Mouse (Mus musculus) kidney, postnatal 10 days (tissue): Measurements from ENCODE around the gene Frrs1.
A peak's percentile ranks its signal among the peaks of the same experiment; 100 is the strongest.
"Not testable (repeated sequence)": the region's sequence is repeated elsewhere in the genome, so short reads cannot be mapped to it uniquely, and the experiment has no call there.

Source experiments
- DNase-seq: peaks from one replicate; pipeline ENCODE4 v3.0.0; 2021; ENCODE audit warnings: mixed read lengths

Gene Frrs1

DNA sequence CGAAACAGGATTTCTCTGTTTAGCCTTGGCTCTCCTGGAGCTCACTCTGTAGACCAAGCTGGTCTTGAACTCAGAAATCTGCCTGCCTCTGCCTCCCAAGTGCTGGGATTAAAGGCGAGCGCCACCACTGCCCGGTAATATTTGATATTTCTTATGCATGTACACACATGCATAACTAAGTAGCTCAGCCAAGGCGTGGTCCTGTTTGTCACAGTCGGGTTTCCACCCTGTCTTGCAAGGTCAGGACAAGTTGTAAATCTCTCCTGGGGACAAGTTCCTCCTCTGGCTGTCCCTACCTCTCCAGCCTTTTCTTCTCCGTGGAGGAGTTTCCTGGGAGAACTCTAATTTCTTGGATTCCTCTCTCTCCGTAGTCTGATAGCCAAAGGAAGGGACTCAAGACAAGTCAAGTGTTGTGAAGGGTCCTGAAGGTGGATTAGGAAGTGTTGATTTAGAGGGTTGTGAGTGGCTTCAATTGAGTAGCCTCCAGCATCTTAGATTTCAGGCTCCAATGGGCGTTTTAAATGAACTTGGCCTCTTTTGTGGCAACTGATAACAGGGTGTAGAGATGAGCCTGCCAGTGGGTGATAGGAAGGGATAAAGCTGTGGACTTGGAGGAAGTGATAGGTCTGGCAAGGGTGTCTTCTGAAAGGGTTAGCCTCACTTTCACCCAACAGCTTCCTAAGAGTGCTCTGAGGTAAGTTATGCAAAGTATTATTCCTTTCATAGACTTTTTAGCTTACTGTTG lies at the start of gene Frrs1:
TSS of gene Frrs1 (plus strand) at position 524 of the 745 bp plus-strand sequence.
- no peak for DNase-seq

DNA sequence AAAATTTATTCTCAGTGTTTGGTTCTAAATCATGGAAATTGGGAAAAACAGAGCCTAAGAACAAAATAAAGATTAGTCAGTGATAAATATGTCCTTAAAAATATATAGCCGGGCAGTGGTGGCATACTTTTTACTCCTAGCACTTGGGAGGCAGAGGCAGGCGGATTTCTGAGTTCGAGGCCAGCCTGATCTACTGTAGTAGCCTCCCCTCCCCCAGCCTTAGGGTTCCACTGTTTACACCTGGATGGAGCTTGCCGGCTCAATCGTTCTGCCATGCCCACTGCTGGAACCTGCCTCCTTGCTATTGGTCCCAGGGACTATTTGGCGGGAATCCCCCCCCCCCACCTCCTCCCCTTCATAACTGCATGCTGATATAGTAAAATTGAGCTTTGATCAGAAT lies 48.9 kb upstream of the Frrs1 start:
- not testable (repeated sequence) for DNase-seq

DNA sequence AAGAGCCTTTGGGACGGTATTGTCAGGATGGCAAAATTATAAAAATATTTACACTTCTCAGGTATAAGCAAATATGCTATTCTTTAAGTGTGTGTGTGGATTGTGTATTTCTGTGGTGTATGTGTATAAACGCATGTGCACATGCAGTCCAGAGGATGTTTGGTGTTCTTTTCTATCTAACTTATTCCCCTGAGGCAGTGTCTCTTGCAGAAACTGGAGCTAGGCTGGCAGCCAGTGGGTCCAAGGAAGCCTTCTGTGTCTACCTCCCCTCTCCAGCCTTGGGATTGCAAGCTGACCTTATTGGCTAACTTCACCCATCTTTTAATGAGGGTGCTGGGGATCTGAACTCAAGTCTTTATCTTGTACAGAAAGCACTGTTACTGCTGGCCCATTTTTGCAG lies 46.3 kb upstream of the Frrs1 start:
- DNase-seq = no peak

DNA sequence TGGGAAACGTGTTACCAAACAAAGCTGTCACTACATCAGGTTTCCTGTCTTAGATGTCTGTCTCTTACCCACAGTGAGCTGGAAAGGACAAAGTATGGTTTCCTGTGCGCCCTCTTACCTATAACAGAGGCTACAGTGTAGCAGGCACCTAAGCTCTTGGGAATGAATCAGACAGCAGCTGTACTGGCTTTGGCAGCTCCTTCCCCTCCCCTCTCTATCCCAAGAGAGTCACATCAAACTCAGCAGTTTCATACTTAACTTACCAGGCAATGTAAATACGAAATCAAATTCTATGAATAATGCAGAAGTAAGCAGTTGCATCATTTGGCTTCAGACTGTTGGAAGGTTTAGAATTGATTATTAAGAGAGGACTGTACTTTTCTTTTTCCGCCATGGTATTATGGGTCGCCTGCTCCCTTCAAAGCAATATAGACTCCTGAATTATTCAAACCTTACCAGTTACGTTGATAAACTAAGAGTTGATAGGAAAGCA lies 43.9 kb upstream of the Frrs1 start:
- no peak for DNase-seq

DNA sequence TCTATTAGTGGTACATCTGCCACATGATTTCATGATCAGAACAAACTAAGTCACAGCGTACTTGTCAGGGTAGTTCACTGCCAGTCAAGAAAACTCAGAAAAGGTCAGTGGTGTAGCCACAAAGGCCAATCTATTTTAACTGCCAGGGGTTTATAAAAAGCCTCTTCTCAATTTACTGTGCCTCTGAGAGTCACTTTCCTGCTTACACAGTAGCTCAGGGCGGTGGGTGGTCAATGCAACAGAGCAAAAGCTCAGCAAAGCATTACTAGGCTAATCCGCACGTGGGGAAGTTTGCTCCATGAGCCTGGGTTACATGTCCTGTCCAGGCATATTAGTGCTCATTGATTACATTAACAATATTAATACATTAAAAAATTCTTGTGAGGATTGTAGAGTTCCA lies 43.3 kb upstream of the Frrs1 start:
- no peak for DNase-seq

DNA sequence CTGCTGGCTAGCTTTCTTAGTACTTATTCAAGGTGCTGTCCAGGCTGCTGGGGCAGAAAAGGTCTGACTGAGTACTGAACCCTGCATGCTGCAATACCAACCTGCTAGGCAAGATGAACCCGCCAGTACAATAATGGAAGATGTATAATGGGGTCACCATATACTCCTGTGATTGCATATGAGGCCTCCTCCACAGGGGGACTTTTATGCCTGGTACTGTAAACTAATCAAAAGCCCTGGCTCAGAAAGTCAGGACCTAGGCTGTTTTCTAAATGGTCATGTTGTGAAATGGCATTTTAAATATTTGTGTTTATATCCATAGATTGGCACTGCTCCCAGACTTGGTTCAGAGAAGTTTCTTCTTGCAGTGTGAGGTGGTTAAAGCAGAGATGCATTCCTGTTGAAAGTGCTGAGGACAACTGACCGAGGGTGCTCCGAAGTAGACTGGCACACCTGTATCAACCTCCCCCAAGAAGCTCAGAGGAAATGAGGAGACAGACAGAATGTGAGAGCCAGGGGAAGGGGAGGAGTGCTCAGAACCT lies 42.5 kb upstream of the Frrs1 start:
- no peak for DNase-seq

DNA sequence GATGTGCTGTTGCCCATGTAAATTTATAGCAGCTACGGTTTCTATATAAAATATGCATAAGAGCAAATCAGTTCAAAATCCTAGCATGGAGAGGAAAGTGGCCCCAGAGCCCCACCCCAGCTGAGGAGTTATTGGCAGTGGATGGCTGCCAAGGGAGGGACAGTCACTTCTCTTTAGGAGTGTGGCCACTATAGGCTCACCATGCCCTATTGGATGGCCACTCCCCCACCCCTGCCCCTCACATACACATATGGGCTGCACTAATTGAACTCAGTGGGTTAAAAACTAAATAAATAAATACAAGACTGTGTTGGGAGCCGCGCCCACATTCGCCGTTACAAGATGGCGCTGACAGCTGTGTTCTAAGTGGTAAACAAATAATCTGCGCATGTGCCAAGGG lies 42.0 kb upstream of the Frrs1 start:
- DNase-seq = no peak

DNA sequence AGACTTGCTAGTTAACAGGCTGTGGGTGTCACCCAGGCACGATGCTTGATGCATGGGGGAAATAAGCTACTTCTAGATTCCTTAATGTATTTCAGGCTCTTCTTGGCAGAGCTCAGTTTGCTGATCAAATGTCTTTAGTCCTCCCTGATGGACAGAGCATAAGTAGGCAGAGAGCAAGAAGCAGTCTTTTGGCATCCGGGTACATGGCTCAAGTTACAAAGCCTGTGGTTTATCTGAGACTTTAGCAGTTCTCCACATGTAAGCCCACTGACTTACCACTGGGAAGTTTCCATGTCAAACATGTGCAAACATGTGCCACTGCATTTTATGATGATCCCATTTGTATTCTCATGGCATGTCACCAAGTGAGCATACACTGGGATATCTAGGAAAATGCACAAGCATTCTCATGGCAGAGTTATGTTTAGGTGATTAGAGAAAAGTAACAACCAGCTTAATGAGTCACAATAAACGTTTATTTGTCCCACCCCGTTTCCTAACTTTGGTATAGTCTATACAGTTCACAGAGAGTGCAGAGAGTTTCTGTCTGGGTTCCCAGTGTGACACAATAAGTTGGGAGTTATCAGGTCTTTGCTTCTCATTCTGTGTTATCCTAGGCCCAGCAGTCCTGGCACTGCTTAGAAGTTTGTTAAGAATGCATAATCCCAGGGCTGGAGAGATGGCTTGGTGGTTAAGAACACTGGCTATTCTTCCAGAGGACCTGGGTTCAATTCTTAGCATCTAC lies 32.6 kb upstream of the Frrs1 start:
- no peak for DNase-seq

DNA sequence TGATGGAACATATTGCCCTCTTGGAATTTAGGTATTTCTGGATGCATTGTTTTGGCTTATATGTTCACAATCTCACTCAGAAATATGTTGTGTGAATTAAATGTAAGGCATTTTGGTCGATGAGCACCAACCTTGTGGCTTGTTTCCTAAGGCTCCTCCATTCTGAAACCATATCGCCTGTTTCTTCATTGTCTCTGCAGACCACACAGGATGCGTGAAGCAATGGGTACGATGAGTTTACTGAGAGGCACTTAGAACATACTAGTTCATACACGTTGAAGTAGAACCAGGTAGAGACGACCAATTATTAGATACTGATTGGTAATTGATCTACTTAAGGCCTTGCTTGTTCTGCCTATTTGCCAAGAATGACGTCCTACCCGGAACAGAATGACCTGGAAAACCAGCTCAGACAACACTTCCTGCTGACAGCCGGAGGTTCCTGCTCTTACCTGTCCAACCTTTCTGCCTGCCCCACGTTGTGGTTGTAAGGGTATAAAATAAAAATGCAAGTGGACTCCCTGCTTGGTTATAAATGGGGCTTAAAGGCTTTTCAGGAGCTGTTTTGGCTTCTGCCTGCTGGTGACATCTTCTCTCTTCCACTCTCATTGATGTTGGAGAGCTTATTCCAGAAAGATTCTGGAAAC lies 29.9 kb upstream of the Frrs1 start:
- DNase-seq = no peak

DNA sequence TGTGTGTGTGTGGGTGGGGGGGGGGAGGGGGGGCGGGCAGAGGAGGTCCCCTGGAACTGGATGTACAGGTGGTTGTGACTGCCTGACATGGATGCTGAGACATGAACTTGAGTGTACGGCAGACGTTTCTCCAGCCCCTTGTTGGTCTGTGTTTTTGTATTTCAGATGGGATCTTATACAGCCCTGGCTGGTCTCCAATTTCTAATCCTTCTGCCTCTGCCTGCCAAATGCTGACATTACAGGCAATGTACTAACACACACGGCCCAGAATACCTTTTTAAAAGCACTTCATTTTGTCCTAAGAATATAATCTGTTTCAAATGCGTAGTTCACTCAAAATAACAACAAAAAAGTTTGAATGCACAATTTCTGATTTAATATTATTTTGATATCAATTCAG lies 27.9 kb upstream of the Frrs1 start:
- no peak for DNase-seq

DNA sequence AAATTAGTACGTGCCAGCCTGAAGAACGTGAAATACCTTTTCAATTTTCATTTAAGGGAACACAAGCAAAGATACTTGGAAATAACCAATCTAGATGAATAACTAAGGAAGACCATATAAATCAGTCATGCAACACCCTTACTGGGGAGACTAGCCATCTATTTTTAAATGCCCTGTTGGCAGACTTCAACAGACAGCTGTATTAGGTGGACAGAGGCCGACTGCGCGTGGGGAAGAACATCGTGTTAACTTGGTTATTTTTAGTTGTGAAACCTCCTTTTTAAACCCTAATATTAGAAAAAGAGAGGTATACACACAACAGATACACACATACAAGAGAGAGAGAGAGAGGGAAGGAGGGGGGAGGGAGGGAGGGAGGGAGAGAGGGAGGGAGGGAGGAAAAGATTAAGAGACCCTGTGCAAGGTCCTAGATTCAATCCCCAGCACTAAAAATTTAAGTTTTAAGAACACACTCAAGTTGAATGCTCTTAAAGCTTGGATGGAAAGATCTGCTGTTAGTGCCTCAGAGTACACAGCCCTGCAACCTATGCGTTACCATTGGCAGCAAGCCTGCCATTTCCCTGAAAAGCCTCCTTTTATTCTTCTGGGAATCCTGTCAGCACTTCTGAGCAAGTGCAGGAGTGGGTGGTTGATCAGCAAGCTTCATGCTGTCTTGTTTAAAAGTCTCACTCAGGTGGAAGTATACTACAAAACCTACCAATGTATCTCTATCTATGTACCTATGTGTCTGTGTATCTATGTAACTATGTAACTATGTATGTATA lies 26.5 kb upstream of the Frrs1 start:
- DNase-seq = no peak

DNA sequence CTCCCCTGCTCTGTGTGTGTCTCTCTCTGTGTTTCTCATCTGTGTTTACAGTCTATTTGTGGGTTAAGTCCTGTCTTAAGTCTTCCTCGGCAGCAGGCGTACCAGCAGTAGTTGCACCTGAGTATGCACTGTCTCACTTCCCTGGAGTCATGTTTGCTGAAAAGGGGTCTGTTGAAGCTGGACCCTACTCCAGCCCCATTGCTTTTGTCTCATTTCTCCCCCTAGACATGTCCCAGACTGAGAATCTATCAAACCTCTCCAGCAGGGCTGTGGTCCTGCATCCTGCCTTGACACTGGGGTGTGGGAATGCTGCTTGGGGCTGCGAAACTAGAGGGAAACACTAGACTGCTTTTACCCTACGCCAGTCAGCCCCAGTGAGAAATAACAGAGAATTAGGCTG lies 25.8 kb upstream of the Frrs1 start:
- no peak for DNase-seq

DNA sequence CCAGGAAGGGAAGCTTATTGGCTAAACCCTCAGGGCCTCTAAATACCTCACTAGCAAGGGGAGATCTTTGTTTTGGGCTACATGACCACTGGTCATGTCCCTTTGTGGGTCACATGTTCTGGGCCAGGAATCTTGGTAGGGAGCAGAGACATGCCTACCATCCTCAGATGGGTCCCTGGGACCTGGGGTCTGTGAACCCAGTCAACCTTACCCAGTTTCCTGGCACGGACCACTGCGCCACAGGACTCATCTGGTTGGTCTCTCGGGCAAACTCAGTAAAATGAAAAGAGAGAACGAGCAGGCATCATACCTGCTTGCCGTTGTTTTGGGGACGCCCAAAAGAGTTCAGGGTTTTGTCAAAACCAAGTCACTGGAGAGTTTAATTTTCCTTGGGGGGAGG lies 25.0 kb upstream of the Frrs1 start:
- DNase-seq = no peak

DNA sequence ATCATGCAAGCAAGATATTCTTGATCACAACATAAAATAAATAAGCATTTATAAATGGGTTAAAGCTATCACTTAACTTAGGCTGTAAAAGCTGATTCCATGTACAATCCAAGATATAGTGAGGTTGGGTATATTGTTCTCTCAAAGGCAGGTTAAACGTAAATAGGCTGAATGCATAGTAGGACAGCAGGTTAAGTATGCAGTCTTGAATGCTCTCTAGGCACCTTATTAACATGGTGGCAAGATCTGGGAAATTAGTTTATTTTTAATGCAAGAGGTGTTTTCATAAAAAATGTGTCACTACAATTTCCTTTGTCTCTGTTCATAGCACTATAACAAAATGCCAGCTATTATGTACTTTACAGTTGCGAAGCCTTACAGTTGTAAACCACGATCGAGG lies 23.9 kb upstream of the Frrs1 start:
- DNase-seq = no peak

DNA sequence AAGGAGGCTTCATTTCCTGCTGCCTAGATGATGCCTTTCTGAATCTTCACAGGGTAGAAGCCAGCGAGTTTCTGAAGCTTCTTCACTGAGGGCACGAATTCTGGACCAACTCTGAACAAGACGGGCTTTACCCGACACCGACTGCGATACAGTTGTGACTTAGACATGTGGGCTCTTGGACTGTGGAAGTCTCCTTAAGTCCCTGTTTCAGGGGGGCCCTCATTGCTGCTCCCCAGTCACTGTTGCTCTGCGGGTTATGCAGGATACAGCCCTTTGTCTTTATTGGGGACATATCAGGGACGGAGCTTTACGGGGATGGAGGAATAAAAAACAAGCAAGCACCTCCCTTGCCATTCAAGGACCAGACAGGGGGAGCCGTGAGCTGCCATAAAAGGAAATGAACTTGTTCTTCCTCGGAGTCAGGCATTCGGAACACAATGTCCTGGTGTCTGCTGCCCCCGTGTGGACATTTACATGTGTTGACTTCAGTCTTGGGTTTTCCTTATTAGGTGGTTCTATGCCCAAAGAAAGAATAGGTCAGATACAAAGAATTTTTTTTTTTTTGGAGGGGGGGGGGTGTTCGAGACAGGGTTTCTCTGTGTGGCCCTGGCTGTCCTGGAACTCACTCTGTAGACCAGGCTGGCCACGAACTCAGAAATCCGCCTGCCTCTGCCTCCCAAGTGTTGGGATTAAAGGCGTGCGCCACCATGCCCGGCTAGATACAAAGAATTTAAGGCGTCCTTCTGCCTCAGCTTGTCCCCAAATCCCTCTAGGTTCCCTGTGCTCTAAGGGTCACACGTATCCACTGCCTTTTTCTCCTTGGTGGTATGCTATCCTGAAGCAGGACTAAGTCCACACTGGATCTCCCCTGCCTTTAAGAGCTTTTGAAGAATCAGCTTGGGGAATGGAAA lies 23.2 kb upstream of the Frrs1 start:
- peak; percentile 94 for DNase-seq

DNA sequence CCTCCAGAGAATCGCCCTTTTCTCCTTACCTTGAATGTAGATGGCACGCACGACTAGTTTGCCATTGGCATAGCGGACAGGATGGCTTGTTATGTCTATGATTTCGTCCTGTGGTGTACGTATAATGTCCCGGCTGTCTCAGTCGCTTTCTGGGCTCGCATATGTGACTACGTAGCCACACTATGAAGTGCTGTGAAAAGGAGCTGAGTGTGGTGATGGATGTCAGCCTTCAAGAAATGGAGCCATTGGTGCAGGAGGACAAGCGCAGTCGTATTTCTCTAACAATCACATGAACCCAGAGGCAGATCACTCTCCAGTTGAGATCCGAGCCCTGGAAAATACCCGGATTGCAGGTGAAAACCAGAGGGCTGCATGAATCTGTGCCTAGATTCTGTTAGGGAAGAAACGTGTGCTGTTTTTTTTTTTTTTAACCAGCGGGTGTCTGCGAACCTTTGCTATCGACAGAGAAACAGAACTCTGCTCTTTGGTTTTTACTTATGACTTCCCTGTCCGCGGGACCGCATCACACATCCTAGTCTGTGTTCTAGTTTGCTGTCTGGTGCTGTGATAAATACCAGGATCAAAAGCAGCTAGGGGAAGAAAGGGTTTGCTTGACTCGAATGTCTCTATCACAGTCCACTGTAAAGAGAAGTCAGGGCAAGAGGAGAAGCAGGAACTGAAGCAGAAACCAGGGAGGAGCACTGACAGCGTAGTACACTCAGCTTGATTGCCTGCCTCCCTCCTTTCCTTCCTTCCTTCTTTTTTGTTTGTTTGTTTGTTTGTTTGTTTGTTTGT lies 22.4 kb upstream of the Frrs1 start:
- no peak for DNase-seq

DNA sequence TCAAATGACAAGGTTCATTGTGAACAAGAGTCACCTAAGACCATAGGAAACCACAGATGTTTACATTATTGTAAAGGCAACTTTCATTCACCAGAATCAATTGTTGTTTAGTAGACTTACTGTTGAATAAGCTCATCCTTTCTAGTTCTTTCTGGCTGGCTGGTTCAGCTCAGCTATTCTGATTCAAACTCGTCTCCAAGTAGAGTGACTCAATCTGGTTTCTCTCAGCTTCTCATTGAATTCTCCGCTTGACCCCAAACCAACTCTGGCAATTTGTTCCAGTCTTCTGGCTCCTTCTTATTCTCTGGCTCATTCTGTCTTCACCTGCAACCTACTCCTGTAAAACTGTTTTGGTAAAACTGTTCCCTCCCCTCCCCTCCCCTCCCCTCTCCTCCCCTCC lies 18.0 kb upstream of the Frrs1 start:
- no peak for DNase-seq

DNA sequence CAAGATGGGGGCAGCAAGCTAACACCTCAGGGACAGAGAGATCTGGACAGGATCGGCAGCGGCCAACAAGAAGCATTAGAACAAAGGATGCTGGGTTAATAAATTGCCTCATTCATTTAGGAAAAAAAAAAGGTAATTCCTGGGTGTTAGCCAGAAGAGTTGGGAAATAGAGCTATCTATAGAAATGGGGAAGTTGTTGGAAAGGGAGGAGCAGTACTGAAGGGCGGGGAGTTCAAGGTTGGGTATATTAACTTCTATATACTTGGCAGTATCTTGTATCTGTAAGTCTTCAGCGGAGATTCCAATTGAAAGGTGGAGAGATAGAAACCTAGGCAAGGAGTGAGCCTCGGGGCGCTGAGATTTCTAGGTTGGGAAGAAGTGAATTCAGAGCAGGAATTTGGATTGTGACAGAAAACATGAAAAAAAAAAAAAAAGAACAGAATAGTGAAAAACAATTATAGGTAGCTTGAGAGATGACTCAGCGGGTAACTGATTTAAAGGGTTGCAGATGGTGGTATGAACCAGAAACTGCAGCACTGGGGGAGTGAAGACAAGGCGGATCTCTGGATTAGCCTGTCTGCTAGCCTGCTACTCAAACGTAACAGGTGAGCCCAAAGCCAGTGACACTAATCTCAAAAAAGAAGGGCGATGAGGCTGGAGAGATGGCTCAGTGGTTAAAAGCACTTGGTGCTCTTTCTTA lies 14.2 kb upstream of the Frrs1 start:
- DNase-seq = no peak

DNA sequence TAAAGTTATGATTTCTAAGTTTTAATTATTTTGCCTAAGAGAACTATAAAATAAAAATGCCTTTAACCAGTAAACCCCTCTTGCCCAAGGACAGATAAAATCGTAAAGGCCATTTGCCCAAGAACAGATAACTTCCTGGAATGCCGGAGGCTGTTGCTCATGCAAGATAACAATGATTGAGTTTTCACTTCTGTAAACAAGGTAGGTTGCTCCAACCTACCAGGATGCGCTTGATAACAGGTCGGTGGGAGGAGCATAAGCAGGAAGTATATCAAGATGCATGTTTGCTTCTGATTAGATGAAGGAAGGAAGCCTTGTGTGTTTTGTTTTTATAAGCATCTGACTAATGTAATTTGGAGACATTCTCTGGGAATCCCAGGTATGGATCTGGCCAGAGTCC lies 13.2 kb upstream of the Frrs1 start:
- DNase-seq = no peak

DNA sequence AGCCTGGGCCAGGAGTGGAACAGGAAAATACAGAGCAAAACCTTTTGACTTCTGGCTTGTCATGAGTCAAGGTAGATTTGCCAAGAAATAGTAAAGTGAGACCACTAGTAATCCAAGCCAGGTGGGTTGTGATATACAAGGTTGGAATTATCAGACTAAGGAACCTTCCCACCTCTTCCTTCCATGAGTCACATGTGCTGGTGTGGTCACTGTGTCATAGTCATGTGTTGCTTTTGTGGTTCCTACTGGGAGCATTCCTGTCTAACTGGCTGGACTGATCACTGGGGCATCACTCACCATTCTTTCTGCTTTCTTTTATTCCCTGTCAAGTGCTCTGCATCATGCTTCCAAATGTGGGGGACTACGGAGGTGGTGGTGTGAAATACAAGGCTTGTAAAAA lies 11.2 kb upstream of the Frrs1 start:
- DNase-seq = no peak
